Mouse (Mus musculus) kidney, embryonic 16.5 days (tissue): ENCODE results near the gene Ifnar1. TPM values are rescaled to one million over a fixed set of nuclear protein-coding genes. Genes with fewer than 3 reads are reported as not detected.

Experiments
- ATAC-seq: fragments of 200-750 bp; cut with Nextera tagmentation; 2 replicates; pipeline ENCODE4 v1.8.0; 2017; ENCODE audit warnings: moderate TSS enrichment; ENCODE audit not compliant: low FRiP score, low TSS enrichment
- H3K27ac ChIP-seq: fragments of 300-500 bp; sonication (generic); 2 replicates; pipeline ENCODE4 v1.5.1; 2014; ENCODE audit warnings: low read length
- H3K27me3 ChIP-seq: fragments of 300-500 bp; sonication (generic); 2 replicates; pipeline ENCODE4 v1.6.1; 2014; ENCODE audit warnings: low read length, control low read depth, mixed read lengths; ENCODE audit not compliant: insufficient read depth
- H3K36me3 ChIP-seq: fragments of 300-500 bp; sonication (generic); 2 replicates; pipeline ENCODE4 v1.6.1; 2014; ENCODE audit warnings: low read length, control low read depth, mixed read lengths; ENCODE audit not compliant: insufficient read depth
- H3K4me1 ChIP-seq: fragments of 300-500 bp; sonication (generic); 2 replicates; pipeline ENCODE4 v1.6.1; 2014; ENCODE audit warnings: low read length, control low read depth, mixed read lengths; ENCODE audit not compliant: insufficient read depth
- H3K4me2 ChIP-seq: fragments of 300-500 bp; sonication (generic); replicated peaks from 2 replicates; pipeline ENCODE4 v1.6.1; 2014; ENCODE audit warnings: low read depth, low read length
- H3K4me3 ChIP-seq: fragments of 300-500 bp; sonication (generic); 2 replicates; pipeline ENCODE4 v1.5.1; 2014; ENCODE audit warnings: mild to moderate bottlenecking, low read length
- H3K9ac ChIP-seq: fragments of 300-500 bp; sonication (generic); replicated peaks from 2 replicates; pipeline ENCODE4 v1.6.1; 2014; ENCODE audit warnings: low read length
- H3K9me3 ChIP-seq: fragments of 300-500 bp; sonication (generic); 2 replicates; pipeline ENCODE4 v1.6.1; 2016; ENCODE audit warnings: low read length, control low read depth
- WGBS: fragments of 180-500 bp; shearing (Covaris S2); extraction: QIAGEN DNeasy Blood & Tissue Kit; methylation state at CpG from one replicate; pipeline ENCODE4 v1.1.7; 2014; 5-methylcytosine and 5-hydroxymethylcytosine counted together
- microRNA-seq: library from miRNA; unstranded; fragments of <30 nt; microRNA quantifications from one replicate; pipeline ENCODE4, GENCODE M21; 2016
- polyA plus RNA-seq: library from polyadenylated mRNA; unstranded; fragments of >200 nt; fragmentation: Nextera tagmentation; extraction: Ambion mirVana; gene quantifications from 2 replicates; pipeline ENCODE4 v1.2.1, GENCODE M21; 2015

Gene Ifnar1
- polyA plus RNA-seq, 1 experiment from 2014 or later: 67.3 TPM

GRCm38 (mm10) chr16:91553625-91554024, 68.6 kb downstream of the Ifnar1 start:
- Histone ChIP-seq H3K4me2 (peak overlapping the region; percentile 27), H3K27ac (0 out of 2 replicates have a peak overlapping the region, but pooled peaks have one; percentile 3), H3K36me3 (peaks cover 13% of the 10 kb centered on the region), H3K4me1 (peaks cover 56% of the 10 kb centered on the region), H3K4me3 (no peak overlapping the region), H3K9me3 (no peaks in the 10 kb centered on the region), H3K27me3 (no peaks in the 10 kb centered on the region), H3K9ac (0 out of 2 replicates have a peak overlapping the region, but pooled peaks have one; percentile 15)
- WGBS: 36% methylated on average over 12 of the region's 12 CpGs
- no peak for ATAC-seq

GRCm38 (mm10) chr16:91555017-91555605, 70.1 kb downstream of the Ifnar1 start:
- 78% methylated on average over 8 of the region's 8 CpGs for WGBS
- Histone ChIP-seq H3K9ac (no peak overlapping the region), H3K27me3 (no peaks in the 10 kb centered on the region), H3K9me3 (no peaks in the 10 kb centered on the region), H3K36me3 (peaks cover 22% of the 10 kb centered on the region), H3K27ac (no peak overlapping the region), H3K4me1 (peaks cover 41% of the 10 kb centered on the region), H3K4me3 (no peak overlapping the region), H3K4me2 (no peak overlapping the region)
- ATAC-seq: no peak

GRCm38 (mm10) chr16:91556659-91557058, 71.6 kb downstream of the Ifnar1 start:
- H3K9me3 ChIP-seq: no peaks in the 10 kb centered on the region
- H3K4me2 ChIP-seq: no peak overlapping the region; the same call in 1 of the 2 replicates
- H3K27ac ChIP-seq: peak overlapping the region; percentile 79
- H3K27me3 ChIP-seq: no peaks in the 10 kb centered on the region
- H3K4me1 ChIP-seq: peaks cover 40% of the 10 kb centered on the region
- no peak; the same call in 1 of the 2 replicates for ATAC-seq
- WGBS: 22% methylated on average over 15 of the region's 15 CpGs
- H3K9ac ChIP-seq: no peak overlapping the region
- H3K36me3 ChIP-seq: peaks cover 30% of the 10 kb centered on the region
- H3K4me3 ChIP-seq: no peak overlapping the region

Small RNA genes lying within 50 kb of the gene (microRNA-seq; reads per million reads assigned to microRNA genes)
- gene Mir6367: not detected

Other genes with a start within 250 kb of the Ifnar1 start
- 0.14 TPM in 1 of 2 replicates, not detected in the other for gene Olig1, start 215.5 kb upstream of the Ifnar1 start, polyA plus RNA-seq
- gene Ifnar2, start 112.5 kb upstream of the Ifnar1 start, polyA plus RNA-seq: 55.5 and 56.2 TPM in 2 replicates
- not detected in 2 replicates for gene Gm21970, start 93.5 kb upstream of the Ifnar1 start, polyA plus RNA-seq
- gene Il10rb, start 79.1 kb upstream of the Ifnar1 start, polyA plus RNA-seq: 38.8 and 45.1 TPM in 2 replicates
- 52.1 and 52.7 TPM in 2 replicates for gene Ifngr2, start 61.8 kb downstream of the Ifnar1 start, polyA plus RNA-seq
- 42.1 and 47.7 TPM in 2 replicates for gene Tmem50b, start 112.6 kb downstream of the Ifnar1 start, polyA plus RNA-seq
- gene Dnajc28, start 133.8 kb downstream of the Ifnar1 start, polyA plus RNA-seq: 3.8 and 4.9 TPM in 2 replicates
- 120 and 129 TPM in 2 replicates for gene Gart, start 161.7 kb downstream of the Ifnar1 start, polyA plus RNA-seq
- gene Son, start 162.3 kb downstream of the Ifnar1 start, polyA plus RNA-seq: 100.0 and 111 TPM in 2 replicates
- 21.5 and 22.6 TPM in 2 replicates for gene Donson, start 203.5 kb downstream of the Ifnar1 start, polyA plus RNA-seq
- gene Cryzl1, start 243.7 kb downstream of the Ifnar1 start, polyA plus RNA-seq: 73.9 and 80.8 TPM in 2 replicates
- gene Itsn1, start 244.0 kb downstream of the Ifnar1 start, polyA plus RNA-seq: 24.3 and 25.7 TPM in 2 replicates